In the genomic region with DNA sequence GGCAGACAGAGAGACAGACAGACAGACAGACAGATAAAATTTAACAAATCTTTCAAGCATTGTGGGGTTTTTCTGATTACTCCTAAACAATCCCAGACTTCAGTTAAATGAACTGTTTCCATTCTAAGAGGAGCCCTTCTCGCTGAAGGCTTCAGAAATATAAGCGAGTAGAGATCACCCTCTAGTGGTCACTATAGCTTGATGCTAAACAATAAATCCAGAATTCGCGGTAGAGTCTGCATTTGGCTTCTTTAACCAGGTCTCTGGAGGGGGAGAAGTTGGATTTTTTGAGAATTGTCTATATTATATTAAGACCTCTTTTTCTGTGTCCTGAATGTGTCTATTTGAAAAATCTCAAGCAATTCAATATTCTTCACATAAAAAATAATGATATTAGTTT, we compare ENCODE assay signal across 8 mouse cellular contexts. TPM values are rescaled to one million over a fixed set of nuclear protein-coding genes. Genes with fewer than 3 reads are reported as not detected.
DNase-seq lines count a peak whose midpoint lies in the region; ATAC-seq lines count a peak whose summit lies in the region.

No protein-coding gene starts in this region.

- peak; percentile 48; the same call in 1 of the 2 replicates for ATAC-seq in limb, embryonic 13.5 days (ENCODE audit: low FRiP score, low read depth)
- ATAC-seq in common myeloid progenitor, adult 5-6 weeks (replicated peaks; ENCODE audit: low read depth, poor library complexity, severe bottlenecking): peak; percentile 84

- H3K4me1 ChIP-seq in limb, embryonic 13.5 days: no peaks in the 10 kb centered on the region
- H3K4me1 ChIP-seq in limb, embryonic 10.5 days: no peaks in the 10 kb centered on the region

- H3K9ac ChIP-seq in limb, embryonic 13.5 days: no peak overlapping the region

- no peaks in the 10 kb centered on the region for H3K9me3 ChIP-seq in limb, embryonic 13.5 days
- H3K9me3 ChIP-seq in limb, embryonic 10.5 days (replicated peaks): no peaks in the 10 kb centered on the region

- H3K4me3 ChIP-seq in limb, embryonic 13.5 days: no peak overlapping the region
- H3K4me3 ChIP-seq in limb, embryonic 10.5 days: no peak overlapping the region

- H3K27ac ChIP-seq in limb, embryonic 13.5 days: no peak overlapping the region
- H3K27ac ChIP-seq in limb, embryonic 10.5 days: no peak overlapping the region

- H3K27me3 ChIP-seq in limb, embryonic 13.5 days: no peaks in the 10 kb centered on the region
- no peaks in the 10 kb centered on the region for H3K27me3 ChIP-seq in limb, embryonic 10.5 days (ENCODE audit: low read depth, poor library complexity, severe bottlenecking)
- H3K27me3 ChIP-seq in splenic B cell, adult 2 months (ENCODE audit: control insufficient read depth, insufficient read depth, low read length, poor library complexity, severe bottlenecking): no peaks in the 10 kb centered on the region

- H3K4me2 ChIP-seq in limb, embryonic 13.5 days (replicated peaks): no peak overlapping the region

- WGBS in limb, embryonic 13.5 days: 2% methylated on average over 4 of the region's 4 CpGs
- WGBS in limb, embryonic 10.5 days: 6% methylated on average over 4 of the region's 4 CpGs

- no peaks in the 10 kb centered on the region for H3K36me3 ChIP-seq in limb, embryonic 13.5 days
- H3K36me3 ChIP-seq in limb, embryonic 10.5 days: no peaks in the 10 kb centered on the region
- no peaks in the 10 kb centered on the region for H3K36me3 ChIP-seq in splenic B cell, adult 2 months (ENCODE audit: control insufficient read depth, insufficient read depth, low read length, poor library complexity, severe bottlenecking)

- DNase-seq in cerebellum, adult 18-20 months: peak; percentile 2
- DNase-seq in cerebellum, adult 9-11 months: no peak
- DNase-seq in limb, embryonic 10.5 days (ENCODE audit: low spot score): no peak
- DNase-seq in induced T-regulatory cell, adult 2 months (ENCODE audit: low read depth): peak; percentile 55
- peak; percentile 51 for DNase-seq in splenic B cell, adult 2 months (ENCODE audit: low read depth, low spot score)
- DNase-seq in urinary bladder, postnatal 10 days (ENCODE audit: low spot score): no peak

RNA-seq across cellular contexts. Expression of gene Jrkl, which starts 50.4 kb away (rescaled TPM):
- polyA plus RNA-seq in limb, embryonic 13.5 days (2015; fragmentation: Nextera tagmentation; extraction: Ambion mirVana): 10.3 and 10.6 TPM in 2 replicates
- polyA plus RNA-seq in limb, embryonic 10.5 days (2016; fragmentation: Nextera tagmentation; extraction: Ambion mirVana): 6.3 and 7.2 TPM in 2 replicates
- total RNA-seq in common myeloid progenitor, adult 5-6 weeks (2017): 13.2 and 14.7 TPM in 2 replicates

RNA-seq across cellular contexts. Expression of gene Ccdc82, which starts 51.5 kb away (rescaled TPM):
- polyA plus RNA-seq in limb, embryonic 13.5 days (2015; fragmentation: Nextera tagmentation; extraction: Ambion mirVana): 5.9 and 6.8 TPM in 2 replicates
- 3.9 and 4.4 TPM in 2 replicates for polyA plus RNA-seq in limb, embryonic 10.5 days (2016; fragmentation: Nextera tagmentation; extraction: Ambion mirVana)
- total RNA-seq in common myeloid progenitor, adult 5-6 weeks (2017): 39.3 and 49.8 TPM in 2 replicates

Comparison
In these comparisons a context has a peak if more than half of its experiments do, and no peak if none do; other contexts are left out.
1. DNase-seq: peak in cerebellum, adult 18-20 months (2 of 2), induced T-regulatory cell, adult 2 months (single experiment) and splenic B cell, adult 2 months (single experiment); none in cerebellum, adult 9-11 months (single experiment), limb, embryonic 10.5 days (single experiment) and urinary bladder, postnatal 10 days (single experiment).